Mouse (Mus musculus) mouse trophoblast stem cell (cell line): ENCODE measurements around the gene Ptges2.

Experiments used
- in situ Hi-C, 2 experiments: fragments of 300-500 bp; cut with MseI, MboI; formaldehyde crosslinking; loops; 2 replicates in 1 of 2; 3 replicates in 1 of 2; pipeline ENCODE4 v1.15.1; 2025

Gene Ptges2

DNA sequence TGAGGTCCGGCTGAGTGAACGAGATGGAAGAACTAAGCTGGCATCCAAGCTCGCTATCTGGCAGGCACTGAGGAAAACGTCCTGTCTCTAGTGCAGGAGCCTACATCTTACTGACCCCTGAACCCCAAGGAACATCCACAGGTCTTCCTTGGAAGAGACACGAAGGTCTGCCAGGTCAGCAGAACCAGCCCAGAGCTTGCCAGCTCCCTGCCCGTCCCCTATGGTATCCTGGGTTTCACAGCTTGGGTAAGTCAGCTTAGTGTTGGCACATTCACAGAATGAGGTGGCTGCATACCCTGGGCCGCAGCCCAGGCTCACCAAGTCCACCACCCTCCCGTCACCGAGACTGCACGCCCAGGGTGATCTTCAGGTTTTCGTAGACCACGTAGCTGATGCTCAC, 20.1 kb downstream of the Ptges2 start:
- in situ Hi-C loops = no loop called here

GRCm38 (mm10) chr2:32416556-32416955, 20.9 kb downstream of the Ptges2 start:
- in situ Hi-C loops = no loop called here

DNA sequence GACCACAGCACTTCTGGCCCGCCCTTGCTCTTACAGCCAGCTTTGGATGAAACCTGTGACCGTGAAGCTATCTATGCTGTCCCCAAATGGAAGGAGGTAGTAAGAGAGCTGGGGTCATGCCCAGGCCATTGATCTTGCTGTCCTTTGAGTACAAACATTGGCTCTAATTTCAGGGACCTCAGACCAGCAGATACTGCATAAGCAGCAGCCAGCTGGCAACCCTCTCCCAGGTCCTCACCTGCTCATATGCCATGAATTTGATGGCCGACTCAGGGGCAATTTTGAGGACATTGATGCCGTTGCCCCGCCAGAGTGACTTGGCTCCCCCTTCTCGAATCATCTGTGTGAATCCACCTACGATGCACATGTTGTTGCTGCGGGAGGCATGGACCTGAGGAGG, 21.8 kb downstream of the Ptges2 start:
- in situ Hi-C loops = no loop called here

DNA sequence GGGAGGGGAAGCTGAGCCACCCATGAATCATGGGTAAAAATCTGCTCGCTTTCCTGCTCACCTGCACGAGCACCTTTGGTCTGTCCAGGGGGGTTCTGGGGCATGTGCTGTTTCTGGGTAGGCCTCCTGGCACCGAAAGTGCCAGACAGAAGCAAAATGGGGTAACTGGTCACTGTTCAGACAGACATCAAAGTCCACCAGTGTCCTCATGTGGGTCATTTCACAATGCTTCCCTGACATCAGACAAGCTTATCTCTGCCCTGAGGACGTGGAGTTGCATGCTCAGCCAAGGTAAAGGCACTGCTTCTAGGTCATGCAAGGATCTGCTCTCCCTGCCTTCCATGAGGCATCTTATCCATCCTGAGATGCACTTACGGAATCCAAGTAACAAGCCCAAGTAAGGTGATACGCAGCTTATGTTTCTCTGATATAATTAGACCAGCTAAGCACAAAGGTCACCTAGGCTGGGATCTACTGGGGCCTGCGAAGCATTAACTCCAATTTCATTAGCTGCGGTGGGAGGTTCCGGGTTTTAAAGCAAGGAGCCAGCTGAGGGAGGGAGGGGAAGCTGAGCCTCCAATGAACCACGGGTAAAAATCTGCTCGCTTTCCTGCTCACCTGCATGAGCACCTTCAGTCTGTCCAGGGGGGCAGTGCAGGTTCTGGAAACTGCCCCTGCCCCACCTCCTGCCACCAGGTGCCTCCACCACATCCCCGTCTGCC, 22.9 kb downstream of the Ptges2 start:
- in situ Hi-C loops = no loop called here

GRCm38 (mm10) chr2:32419359-32419758, 23.7 kb downstream of the Ptges2 start:
- in situ Hi-C loops = no loop called here

GRCm38 (mm10) chr2:32420066-32420608, 24.4 kb downstream of the Ptges2 start:
- in situ Hi-C loops = no loop called here

- in situ Hi-C loops = no loop called here
These were observed 25.0 kb downstream of the Ptges2 start for GRCm38 (mm10) chr2:32420647-32421046.

GRCm38 (mm10) chr2:32421851-32422251, 26.2 kb downstream of the Ptges2 start:
- in situ Hi-C loops = no loop called here

DNA sequence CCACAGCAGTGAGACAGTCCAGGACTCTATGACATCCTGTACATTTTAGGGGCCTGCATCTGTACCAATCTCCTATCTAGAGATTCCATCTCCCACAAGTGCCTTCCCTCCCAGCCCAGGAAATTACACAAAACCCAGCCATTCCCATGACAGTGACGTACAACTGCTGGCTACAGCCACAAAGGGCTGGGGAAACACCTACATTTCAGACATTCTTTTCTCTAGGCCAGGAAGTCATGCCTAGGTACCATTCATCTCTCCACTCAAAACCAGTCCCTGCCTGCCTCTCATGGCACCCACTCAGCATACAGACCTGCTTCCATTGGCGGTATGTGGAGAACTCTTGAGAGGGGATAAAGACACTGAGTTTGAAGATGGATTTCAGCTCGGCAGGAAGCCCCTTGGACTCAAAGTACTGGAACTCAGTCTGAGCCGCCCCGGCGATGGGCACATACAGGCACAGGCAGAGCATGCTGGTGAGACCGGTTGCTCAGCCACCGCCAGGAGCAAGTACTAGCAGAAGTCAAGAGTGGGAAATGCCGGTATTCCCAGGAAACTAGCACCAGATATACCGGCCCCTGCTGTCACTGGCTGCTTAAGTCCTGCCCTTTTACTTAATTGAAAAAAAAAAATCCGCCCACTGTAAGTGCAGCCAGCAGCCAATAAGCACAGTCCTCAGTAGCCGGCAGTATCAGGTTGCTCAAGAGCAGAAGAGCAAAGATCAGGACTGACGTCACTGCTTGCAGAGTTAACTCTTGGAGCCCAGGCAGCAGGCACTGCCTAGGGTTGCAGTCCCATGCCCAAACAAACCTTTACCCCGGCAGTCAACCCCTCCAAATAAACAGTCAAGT, 28.0 kb downstream of the Ptges2 start:
- in situ Hi-C loops = no loop called here

DNA sequence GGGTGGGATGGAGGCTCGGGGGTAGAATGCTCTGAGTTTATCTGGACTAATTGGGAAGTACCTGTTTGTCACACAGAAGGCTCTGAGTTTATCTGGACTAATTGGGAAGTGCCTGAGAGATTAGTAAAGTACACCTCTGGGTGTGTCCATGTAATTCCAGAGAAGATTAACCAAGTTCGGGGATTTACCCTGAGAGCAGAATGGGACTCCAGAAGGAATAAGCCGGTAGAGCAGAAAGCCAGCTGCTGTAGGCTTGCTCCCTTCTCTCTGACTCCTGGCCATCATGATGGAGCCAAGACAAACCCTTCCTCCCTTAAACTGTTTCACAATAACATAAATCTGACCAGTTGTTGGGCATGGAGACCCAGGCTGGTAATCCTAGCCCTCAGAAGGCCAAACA, 29.1 kb downstream of the Ptges2 start:
- in situ Hi-C loops = no loop called here

DNA sequence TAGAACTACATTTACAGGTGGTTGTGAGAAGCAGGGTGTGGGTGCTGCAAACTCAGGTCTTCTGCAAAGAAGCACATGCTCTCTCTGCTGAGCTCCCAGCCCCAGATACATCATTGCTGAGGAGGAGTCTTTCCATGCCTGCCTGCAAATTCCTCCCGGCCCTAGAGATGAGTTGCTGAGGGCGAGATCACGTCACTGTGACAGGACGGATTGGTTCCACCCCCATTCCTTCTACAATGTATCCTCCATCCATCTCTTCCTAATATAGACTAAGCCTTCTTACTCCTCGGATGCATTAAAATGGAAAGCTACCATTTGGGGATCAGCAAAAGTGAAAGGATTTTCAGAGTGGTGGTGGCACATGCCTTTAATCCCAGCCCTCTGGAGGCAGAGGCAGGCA, 29.9 kb downstream of the Ptges2 start:
- in situ Hi-C loops = no loop called here

GRCm38 (mm10) chr2:32426141-32426540, 30.4 kb downstream of the Ptges2 start:
- in situ Hi-C loops = no loop called here

DNA sequence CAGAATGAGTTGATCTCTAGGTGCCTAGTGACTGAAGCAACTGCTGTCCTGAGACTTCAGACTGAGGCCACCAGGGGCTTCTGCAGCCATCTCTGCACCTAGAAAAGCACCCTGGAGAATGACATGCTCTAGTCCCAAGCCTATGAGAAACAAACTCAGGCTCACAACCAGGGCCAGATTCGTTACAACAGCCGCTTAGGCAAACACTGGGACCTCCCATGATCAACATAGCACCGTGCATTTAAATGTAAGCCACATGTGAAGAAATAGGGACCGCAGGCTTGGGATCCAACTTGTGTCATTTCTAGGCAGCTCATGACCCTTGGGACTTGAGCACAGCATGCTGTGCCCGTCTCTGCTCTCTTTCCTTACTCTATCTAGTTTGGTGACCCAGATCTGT, 32.0 kb downstream of the Ptges2 start:
- in situ Hi-C loops = no loop called here

DNA sequence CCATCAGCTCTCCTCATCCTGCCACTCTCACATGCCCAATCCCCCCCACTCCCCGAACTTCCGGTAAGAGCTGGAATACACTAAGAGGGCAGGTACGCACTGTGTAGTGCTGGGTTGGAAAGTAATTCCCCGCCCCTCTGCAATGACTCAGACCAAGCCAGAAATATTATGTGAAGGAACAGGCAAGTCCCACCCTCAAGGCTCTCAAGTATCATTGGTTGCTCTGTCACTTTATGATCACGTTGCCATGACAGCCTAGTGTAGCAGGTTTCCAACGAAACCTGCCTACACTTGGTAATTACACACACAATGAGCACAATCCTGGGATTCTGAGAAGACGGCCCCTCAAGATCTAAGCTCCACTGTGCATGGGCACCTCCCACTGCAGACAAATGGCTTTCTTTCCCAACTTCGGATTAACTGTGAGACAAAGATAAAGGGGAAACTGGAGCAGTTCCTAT, 32.6 kb downstream of the Ptges2 start:
- in situ Hi-C loops = no loop called here

GRCm38 (mm10) chr2:32429215-32429891, 33.7 kb downstream of the Ptges2 start:
- in situ Hi-C loops = no loop called here

DNA sequence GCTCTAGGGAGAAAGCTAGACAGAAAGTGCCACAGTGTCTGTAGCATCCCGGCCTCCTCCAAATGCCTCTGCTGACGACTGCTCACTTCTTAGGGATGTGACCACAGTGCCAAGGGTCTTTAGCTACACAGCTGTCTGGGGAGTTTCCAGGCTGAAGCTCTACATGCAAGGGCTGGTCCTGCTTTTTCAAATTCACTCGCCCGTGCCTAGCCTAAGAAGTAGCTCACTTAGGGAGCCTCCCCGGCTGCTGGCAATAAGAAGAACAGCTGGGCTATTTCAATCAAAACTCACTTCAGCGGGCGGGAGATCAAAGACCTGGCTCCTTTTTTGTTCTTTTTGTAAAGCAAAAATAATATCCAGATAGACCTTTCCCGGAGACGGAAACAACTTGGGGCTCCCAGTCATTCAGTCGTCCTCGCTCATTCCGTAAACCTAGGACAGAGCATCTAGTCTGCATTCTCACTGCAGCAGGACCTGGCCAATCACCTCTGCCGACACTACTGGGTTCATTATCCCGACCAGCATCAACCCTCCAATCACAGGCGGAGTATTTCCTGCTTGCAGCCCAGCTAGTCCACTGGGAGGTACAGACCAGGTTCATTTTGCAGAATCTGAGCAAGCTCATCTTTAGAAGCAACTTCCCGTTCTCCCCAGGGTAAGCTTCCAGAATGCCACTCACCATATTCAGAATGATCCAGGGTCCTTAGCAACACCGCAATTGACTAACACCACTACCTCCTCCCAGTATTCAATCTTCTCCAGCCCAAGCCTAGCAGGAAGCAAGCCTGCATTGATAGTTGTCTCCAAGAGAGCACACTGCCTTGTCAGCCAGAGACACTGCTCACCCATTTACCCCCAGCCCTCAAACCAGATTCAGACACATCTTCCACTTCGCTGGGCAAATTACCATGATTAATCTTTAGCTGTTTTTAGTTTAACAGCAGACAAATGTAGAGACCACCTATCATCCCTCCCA, 35.3 kb downstream of the Ptges2 start:
- in situ Hi-C loops = no loop called here

DNA sequence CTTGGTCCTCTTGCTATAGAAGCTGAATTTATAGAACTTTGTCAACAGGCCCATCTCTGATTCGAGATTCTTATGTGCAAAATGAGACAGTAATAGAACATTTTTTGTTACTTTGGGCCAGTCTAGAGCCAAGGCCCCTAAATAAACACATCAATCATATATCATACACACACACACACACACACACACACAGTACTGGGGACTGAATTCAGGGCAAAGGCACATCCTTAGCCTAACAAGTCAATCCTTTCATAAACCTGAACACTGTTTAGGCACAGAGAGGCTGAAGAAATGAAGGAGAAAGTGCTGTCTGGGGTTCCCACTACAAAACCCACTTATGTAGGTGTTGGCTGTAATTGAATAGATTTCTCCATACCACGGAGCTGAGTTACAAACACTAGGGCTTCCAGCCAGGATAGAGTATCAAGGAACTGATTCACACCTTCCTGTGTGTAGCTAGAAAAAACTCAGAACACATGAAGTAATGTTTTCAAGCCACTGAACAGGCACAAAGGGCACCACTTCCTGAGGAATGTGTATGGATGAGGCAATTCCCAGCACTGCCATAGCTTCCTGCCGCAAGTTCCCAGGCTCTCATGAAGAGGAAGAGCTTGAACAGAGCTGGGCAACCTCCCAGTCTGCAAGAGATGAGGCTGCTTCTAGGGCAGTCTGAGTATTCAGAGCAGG, 41.1 kb downstream of the Ptges2 start:
- in situ Hi-C loops = no loop called here

DNA sequence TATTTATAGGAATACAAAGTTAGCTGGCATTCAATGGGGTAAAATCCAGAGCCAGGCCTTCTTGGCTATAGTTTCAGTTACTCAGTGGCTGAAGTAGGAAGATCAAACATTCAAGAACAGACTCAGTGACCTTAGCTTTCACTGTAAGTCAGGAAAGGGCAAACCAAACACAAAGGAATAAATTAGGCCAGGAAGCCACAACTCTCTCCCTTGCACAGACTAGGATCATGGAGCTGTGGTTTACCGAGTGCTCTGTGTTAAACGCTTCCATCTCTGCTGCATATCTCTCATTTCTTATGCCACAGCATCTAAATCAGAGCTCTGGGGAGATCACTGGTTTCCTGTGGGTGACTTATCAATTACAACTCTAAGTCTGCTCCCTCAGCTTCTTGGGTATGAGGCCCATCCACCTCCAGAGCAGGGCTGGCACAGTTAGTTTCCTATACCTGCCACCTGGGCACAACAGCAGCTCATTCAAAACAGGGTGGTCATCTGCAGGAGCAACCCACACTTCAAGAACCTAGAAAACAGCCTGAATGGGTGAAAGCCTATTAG, 42.0 kb downstream of the Ptges2 start:
- in situ Hi-C loops = no loop called here

GRCm38 (mm10) chr2:32438733-32439132, 43.0 kb downstream of the Ptges2 start:
- in situ Hi-C loops = no loop called here

- in situ Hi-C loops = no loop called here
These were observed 43.5 kb downstream of the Ptges2 start for GRCm38 (mm10) chr2:32439177-32439576.
